Mouse (Mus musculus) ovary, postnatal 36 days (tissue): ENCODE data around the gene Cyb561d2.
"Not testable (repeated sequence)": the region's sequence is repeated elsewhere in the genome, so short reads cannot be mapped to it uniquely, and the experiment has no call there.

Experiments used
- DNase-seq: peaks from one replicate; pipeline ENCODE4 v3.0.0; 2022; ENCODE audit warnings: low spot score, mixed read lengths

Cyb561d2 gene

DNA sequence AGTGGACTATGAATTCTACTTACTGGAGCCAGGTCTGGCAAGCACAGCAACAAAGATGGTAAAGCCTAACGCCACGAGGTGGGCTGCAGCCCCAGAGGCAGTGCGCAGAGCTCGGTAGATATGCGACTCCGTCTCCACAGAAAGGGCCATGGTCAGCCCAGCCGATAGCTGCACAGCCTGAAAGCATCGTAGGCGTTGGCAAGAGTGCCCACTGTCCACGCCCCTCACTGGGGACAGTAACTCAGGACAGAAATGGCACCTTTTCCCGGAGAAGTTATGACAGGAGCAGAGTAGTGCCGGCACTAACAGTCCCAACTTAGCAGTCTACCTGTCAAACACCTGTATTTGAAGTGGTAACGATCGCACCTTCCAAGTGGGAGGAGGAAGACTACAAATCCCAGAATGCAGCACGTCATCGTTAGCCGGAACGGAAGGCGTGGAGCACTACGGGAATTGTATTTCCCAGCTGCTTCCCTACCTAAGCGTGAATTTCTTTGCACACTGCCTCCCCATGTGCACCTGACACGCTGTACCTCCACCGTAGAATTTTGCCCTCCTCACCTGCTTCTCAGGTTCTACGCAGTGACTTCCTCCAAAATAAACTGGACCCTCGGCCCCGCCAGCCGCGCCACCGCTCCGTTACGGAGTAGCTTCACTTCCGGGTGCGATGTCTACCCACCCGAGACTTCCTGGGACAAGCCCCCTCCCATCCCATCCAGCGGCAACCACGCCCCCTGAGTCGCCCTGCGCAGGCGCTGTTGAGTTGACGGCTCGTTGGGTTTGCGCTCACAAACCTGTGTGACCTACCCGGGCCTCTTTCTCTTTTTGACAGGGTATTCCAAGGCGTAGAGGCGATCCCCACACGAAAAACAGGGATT is at the start of gene Cyb561d2, which contains the start of gene Nprl2:
Gene Cyb561d2, minus strand, starts transcription at position 720 of the 878 bp plus-strand sequence.
Gene Nprl2, plus strand, starts transcription at position 753 of the 878 bp plus-strand sequence.
- peak; percentile 94 for DNase-seq

DNA sequence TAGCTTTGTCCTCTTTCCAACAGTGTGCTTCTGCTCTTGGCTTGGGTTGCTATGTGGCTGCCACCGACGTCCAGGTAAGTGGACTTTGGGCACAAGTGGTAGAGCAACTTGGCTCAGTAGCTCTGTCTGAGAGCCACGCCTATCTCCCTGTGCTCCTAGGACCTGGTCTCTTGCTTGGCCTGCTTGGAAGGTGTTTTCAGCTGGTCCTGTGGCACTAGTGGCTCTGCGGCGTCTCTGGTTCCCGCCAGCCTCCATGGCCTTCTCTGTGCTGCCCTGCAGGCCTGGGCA is 48.7 kb upstream of the Cyb561d2 start:
- no peak for DNase-seq

DNA sequence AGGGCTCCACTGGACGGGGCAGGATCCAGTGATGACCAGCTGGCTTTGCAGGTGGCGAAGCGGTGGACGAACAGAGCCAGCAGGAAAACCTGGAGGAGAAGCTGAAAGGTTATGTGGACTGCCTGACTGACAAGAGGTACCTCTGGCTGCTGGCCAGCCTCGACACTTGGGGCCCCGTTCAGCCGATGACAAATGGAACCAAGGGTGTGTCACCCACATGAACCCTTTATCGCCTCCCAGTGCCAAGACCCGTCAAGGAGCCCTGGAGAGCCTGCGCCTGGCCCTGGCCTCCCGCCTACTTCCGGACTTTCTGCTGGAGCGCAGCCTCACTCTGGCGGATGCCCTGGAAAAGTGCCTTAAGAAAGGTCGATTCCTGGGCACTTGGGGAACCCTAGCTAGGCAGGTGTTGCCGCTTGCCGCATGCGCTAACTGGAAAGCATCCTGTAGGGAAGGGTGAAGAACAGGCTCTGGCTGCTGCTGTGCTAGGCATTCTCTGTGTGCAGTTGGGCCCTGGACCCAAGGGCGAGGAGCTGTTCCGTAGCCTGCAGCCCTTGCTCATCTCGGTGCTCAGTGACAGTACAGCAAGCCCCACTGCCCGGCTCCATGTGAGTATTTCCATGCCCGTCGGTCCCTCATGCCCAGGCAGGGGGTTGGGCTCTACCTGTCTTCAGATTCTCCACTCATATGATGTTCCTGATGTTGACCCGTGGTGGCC is 48.2 kb upstream of the Cyb561d2 start:
- no peak for DNase-seq

DNA sequence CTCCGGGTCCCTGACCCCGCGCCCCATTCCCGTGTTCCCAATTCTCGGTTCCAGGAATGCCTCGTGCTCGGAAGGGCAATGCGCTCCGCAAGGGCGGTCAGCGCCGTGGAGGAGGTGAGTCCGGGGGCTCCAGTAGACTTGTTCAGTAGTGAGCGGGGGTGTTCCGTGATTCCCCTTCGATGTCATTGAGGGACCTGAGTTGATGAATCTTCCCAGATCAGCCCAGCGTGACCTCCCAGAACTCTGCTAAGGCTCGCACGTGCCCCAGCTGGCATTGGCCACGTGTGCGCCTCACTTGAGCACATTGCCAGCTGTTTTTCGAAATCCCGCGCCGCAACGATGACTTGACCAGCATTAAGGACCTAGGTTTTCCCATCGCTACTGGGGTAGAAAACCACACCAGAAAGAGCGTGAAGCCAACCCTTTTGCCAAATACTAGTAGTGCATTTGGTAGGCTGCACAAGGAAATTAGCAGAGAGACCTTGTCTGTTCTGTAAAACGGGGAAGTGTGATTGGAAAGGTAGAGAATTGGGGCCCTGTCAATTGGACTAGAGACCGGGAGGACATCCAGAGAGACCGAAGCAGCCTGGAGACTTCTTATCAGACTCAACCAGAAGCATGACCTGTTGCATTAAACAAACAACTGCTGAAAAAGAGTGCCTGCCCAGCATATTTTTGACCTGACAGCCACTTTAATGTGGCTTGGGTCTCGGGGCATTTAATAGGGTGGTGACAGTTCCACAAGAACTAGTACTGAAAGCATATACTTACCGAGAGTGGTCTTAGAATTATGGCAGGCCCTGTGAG is 46.0 kb upstream of the Cyb561d2 start:
- no peak for DNase-seq

DNA sequence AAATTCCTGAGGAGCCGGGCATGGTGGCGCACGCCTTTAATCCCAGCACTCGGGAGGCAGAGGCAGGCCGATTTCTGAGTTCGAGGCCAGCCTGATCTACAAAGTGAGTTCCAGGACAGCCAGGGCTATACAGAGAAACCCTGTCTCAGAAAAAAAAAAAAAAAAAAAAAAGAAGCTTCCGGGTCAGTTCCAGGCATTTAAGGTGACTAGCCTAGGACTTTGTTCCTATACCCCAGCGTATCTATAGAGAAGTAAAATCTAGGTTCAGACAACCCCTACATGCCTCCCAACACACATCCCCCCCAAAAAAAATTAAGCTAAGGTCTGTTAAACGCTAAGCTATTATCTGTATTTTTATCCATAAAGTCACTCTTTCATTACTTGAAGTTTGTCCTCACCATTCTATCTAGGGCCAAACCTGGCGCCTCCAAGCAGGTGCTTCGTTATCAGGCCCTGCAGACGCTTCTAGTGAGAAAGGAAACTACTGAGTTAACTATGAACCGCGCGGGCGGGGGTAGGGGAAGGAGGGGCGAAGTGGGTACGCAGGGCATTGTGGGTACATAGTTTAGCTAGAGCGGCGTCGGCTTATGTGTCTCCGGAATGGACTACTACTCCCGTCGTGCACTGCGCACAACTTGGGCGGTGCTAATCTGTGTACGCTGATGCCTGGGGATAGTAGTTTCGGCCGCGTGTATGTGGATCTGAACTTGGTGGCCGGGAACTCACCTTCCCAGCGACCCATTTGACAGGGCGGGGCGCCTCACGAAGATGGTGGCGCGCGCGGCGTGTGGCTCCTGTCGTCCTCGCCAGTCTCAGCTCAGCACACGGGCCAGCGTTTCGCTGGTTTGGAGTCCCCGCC is 45.2 kb upstream of the Cyb561d2 start, which contains the start of gene Ifrd2:
Gene Ifrd2, plus strand, starts transcription at position 669 of the 859 bp plus-strand sequence.
- DNase-seq: peak; percentile 92

DNA sequence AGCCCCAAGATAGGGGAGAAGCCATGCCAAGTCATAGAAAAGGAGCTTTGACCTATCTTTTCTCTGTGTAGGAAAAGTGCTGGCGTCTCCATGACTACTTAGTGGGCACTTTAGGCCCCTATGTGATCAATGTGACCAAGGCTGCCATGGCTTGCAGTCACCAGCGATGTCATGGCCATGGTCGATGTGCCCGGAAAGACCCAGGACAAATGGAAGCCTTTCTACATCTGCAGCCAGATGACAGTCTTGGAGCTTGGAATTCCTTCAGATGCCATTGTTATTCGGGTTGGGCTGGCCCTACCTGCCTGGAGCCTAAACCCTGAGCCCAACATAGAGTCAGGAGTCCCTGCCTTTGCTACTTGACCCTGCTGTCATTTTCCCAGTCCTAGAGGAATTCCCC is 44.5 kb upstream of the Cyb561d2 start:
- DNase-seq: no peak

DNA sequence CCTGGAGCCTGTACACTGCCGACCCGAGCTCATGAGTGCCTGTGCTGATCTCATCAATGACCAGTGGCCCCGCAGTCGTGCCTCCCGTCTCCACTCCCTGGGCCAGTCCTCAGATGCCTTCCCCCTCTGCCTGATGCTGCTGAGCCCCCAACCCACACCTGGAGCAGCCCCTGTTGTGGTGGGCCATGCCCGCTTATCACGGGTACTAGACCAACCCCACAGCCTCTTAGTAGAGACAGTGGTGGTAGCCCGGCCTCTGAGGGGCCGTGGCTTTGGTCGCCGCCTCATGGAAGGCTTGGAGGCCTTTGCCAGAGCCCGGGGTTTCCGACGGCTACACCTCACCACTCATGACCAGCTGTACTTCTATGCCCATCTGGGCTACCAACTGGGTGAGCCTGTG is 41.2 kb upstream of the Cyb561d2 start:
- no peak for DNase-seq

DNA sequence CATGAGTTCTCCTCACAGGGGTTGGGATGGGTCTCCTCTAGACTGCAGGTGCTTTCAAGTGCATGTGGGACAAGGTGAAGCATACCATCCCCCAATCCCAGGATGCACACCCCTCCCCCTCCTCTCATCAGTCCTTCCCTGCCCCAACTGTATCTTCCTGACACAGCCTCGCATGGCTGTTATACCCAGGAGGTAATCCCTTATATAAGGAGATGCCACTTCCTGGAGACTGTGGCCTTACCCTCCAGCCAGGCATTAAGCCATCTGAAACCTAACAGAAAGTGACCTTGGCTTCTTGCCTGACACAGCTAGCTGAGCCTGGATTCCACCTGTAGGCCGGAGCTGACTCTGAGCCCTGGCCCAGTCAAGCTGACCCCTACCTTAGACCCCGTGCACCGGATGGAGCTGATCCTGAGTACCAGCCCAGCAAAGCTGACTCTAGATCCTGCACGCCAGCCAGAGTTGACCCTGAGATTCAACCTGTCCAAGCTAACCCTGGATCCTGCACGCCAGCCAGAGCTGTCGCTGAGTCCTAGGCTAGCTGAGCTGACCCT is 40.6 kb upstream of the Cyb561d2 start:
- no peak for DNase-seq

DNA sequence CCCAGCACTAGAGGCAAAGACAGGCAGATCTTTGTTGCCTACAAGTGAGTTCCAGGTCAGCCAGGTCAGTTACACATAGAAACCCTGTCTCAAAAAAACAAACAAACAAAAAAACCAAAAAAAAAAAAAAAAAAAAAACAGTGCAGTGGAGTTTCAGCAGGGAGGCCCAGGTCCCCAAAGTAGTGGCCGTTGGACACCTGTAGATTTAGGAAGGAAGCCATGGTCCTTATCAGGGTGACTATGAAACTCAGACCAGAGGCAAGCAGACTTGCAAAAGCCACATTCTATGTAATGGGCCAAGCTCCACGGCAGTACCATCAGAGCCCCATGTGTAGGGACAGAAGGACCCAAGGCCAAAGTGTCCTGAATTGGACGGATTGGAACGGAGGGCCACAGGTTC is 39.6 kb upstream of the Cyb561d2 start:
- DNase-seq: no peak

DNA sequence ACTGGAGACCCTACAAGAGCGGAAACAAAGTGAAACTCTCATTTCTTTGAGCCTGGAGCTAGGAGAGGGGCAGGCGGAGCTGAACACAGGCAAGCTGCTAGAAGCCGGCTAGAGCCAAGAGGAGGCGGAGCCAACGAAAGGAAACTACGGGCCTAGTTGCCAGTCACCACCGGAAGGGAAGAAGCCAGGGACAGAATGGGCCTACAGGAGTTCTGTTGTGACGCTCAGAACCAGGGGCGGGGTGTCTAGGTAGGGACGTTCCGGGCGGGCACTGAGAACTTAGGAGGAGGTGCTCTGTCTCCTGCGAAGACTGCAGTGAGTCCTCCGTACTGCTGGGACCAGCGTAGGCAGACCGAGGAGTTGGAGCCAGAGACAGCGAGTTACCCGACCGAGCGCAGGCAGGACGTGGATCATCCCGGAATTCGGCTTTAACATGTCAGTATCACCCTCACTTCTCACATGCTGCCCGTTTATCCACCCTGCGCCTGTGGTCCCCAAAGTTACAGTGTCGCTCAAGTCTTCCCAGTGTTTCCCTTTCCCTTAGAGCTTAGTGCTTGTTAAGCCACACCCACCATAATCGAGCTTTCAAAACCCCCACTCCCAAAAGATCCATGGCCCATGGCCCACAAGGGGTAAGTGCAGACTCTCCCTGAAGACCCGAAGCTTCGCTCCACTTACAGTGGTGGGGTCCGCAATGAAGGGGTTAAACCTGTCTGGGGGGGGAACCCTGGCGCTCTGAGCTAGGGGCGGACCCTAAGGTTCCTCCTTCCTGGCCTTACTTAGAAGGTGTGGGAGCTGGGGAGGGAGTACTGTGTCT is 38.7 kb upstream of the Cyb561d2 start, which contains the start of gene Hyal3:
Gene Hyal3, plus strand, starts transcription at position 318 of the 817 bp plus-strand sequence.
- DNase-seq: peak; percentile 86

DNA sequence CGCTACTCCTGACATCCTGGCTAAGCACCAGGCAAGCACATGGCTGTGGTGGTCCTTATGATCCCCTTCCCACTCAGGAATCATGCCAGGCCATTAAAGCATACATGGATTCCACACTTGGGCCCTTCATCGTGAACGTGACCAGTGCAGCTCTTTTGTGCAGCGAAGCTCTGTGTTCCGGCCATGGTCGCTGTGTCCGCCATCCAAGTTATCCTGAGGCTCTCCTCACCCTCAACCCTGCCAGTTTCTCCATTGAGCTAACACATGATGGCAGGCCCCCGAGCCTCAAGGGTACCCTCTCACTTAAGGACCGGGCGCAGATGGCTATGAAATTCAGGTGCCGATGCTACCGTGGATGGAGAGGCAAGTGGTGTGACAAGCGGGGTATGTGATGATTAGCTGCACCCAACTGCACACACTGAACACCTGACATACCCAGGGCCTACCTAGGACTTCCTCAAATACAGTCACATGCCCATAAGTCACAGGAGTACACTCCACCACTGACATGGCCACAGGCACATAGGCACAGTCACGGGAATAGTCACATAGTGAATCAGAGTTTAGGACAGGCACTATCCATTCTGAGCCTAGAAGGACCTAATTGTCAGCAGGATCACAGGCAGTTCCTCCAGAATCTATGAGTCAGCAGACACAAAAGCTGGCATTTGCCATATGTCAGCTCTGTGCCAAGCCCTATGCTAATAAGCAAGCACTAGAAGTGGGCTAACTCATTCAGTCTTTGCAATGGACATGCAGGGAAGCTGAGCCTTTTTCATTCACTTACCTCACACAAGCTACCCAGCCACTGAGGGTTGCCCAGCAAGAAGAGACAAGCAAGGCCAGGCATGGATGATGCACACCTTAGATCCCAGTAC is 37.3 kb upstream of the Cyb561d2 start:
- DNase-seq: no peak

DNA sequence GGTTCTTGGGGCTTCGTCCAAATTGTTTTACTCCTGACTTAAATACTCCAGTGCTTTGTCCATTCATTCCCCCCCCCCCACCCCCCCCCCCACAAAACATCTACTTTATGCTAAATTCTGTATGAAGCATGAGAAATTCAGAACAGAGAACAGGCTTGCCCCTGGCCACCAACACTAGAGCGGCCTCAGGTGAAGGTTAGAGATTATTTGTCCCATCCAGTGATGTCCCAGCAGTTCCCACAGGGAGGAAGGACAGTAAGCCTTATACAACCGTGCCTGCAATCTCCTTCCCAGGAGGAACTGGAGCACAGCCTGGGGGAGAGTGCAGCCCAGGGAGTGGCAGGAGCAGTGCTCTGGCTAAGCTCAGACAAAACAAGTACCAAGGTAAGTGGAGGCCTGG is 36.6 kb upstream of the Cyb561d2 start, which contains the start of gene Naa80:
Gene Naa80, plus strand, starts transcription at position 301 of the 400 bp plus-strand sequence.
- DNase-seq: no peak

DNA sequence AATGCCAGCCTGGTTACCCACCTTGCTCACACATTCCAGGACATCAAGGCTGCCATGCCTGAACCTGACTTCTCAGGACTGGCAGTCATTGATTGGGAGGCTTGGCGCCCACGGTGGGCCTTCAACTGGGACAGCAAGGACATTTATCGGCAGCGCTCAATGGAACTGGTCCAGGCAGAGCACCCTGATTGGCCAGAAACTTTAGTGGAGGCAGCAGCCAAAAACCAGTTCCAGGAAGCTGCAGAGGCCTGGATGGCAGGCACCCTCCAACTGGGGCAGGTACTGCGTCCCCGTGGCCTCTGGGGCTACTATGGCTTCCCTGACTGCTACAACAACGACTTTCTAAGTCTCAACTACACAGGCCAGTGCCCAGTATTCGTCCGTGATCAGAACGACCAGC is 35.9 kb upstream of the Cyb561d2 start:
- DNase-seq: no peak

DNA sequence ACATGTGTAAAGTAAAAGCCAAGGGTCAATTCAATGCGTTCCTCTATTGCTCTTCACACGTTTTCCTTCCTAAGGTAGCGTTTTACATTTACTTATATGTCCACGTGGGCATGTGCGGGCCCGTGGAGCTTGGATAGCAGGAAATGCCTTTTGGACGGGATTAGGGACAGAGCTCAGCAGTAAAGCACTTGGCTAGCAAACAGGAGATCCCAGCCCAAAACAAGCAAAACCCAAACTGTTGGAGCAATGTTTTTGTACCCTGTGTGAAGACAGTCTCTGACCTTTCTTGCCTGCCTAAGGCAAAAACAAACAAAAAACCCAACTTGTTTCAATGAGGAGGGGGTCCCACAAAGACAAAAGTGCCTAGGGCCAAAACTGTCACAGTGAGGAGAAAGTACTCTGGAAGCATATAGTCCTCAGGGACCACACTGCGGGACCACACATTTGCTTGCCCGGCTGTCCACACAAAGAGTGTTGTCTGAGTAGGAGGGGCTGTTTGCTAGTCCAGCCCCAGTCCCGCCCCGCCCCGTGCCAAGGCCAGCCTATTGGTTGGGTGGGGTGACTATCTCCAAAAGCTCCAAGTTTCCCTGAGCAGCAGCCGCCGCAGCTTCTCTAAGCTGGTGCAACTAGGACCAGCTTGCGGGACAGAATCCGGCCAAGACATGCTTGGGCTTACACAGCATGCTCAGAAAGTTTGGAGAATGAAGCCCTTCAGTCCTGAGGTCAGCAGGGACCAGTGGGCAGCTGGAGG is 34.5 kb upstream of the Cyb561d2 start, which contains the start of gene Hyal1:
Gene Hyal1, plus strand, starts transcription at position 571 of the 751 bp plus-strand sequence.
- peak; percentile 85 for DNase-seq

DNA sequence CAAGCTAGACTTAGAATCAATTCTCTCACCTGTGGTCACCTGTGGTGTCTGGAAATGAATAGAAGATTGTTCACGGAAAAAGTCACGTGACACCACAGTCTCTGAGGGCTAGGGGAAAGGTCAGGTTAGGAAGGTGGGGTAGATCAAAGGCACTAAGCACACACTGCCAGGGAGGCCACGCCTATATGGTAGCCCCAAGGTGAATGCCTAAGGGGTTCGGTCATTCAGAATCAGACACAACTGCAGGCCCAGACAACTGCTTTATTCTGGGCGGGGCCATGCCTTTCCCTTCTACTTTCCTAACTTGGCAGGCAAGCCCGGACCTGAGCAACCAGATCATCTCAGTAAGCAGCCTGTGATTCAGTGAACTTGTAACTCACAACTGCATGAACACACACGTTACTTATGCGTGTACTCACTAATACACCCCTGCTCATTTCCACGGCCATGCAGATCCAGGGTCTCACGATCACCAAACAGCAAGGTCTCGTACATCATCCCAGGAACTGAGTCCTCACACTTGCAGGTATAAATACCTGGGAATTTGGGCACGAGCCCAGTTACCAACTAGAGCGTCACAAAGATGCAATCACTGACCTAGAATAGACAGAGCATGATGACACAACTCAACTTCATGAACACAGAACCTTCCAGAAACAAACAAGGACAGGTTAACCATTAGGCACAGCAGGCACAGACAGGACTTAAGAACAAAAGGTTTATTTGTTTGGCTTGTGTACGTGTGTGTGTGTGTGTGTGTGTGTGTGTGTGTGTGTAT is 33.8 kb upstream of the Cyb561d2 start:
- no peak for DNase-seq

DNA sequence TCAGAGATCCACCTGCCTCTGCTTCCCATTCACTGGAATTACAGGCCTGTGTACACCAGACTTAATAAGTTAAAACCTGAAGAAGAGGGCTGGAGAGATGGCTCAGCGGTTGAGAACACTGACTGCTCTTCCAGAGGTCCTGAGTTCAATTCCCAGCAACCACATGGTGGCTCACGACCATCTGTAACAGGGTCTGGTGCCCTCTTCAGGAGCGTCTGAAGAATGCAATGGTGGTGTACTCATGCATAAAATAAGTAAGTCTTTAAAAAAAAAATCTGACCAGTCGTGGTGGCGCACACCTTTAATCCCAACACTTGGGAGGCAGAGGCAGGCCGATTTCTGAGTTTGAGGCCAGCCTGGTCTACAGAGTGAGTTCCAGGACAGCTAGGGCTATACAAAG is 31.8 kb upstream of the Cyb561d2 start:
- not testable (repeated sequence) for DNase-seq

DNA sequence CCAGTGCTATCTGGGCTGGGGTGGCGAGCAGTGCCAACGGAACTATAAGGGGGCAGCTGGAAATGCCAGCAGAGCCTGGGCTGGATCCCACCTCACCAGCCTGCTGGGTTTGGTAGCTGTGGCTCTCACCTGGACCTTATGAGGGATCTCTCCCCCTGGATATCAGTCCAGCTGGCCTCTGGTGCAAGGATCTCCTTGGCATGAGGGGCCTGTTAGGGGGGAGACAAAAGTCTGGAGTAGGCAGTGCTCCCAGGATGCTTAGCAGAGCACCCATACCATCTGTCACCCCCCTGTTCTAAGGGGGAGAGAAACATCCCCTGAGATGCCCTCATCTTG is 30.3 kb upstream of the Cyb561d2 start:
- no peak for DNase-seq
